Mouse (Mus musculus): ENCODE results near the gene Dll4.

GRCm38 (mm10) chr2:119300819-119301493 is 24.6 kb upstream of the Dll4 start:
- no peak for TF ChIP-seq CTCF (IDR thresholded peaks at IDR 0.05; ENCODE audit: low read depth, low read length)
- no peak for TF ChIP-seq POLR2A (IDR thresholded peaks at IDR 0.05; ENCODE audit: extremely low read depth, insufficient read depth, low read length)

All from liver, adult 2 months (tissue).